Mouse (Mus musculus) adipocyte (in vitro differentiated cells): ENCODE measurements around the gene Zbtb40.
A peak's percentile ranks its signal among the peaks of the same experiment; 100 is the strongest.

Experiments
- DNase-seq: peaks from one replicate; pipeline ENCODE4 v3.0.0-alpha.2; 2016; ENCODE audit warnings: low spot score

Zbtb40 gene

GRCm38 (mm10) chr4:136970939-136971338, 77.7 kb downstream of the Zbtb40 start:
- DNase-seq, result peak; percentile 4

GRCm38 (mm10) chr4:136969503-136970276, 78.9 kb downstream of the Zbtb40 start:
- DNase-seq, result no peak

GRCm38 (mm10) chr4:136969096-136969495, 79.5 kb downstream of the Zbtb40 start:
- no peak for DNase-seq

- DNase-seq, result no peak
These were observed 81.1 kb downstream of the Zbtb40 start for GRCm38 (mm10) chr4:136967511-136967910.

GRCm38 (mm10) chr4:136966493-136967390, 81.9 kb downstream of the Zbtb40 start:
- DNase-seq, result no peak

- DNase-seq, result no peak
These were observed 83.6 kb downstream of the Zbtb40 start for GRCm38 (mm10) chr4:136964990-136965421.

- DNase-seq, result no peak
These were observed 86.2 kb downstream of the Zbtb40 start for GRCm38 (mm10) chr4:136962447-136962846.

- no peak for DNase-seq
These were observed 86.8 kb downstream of the Zbtb40 start for GRCm38 (mm10) chr4:136961642-136962285.

GRCm38 (mm10) chr4:136960581-136960980, 88.0 kb downstream of the Zbtb40 start:
- DNase-seq, result no peak

GRCm38 (mm10) chr4:136960068-136960467, 88.5 kb downstream of the Zbtb40 start:
- DNase-seq, result no peak

GRCm38 (mm10) chr4:136956751-136957446, 91.7 kb downstream of the Zbtb40 start, which contains the start of gene Epha8:
Epha8 (minus strand) TSS chr4:136956816.
- DNase-seq, result no peak

GRCm38 (mm10) chr4:136954562-136954961, 94.0 kb downstream of the Zbtb40 start:
- no peak for DNase-seq

- peak; percentile 5 for DNase-seq
These were observed 99.2 kb downstream of the Zbtb40 start for GRCm38 (mm10) chr4:136949266-136949989.

GRCm38 (mm10) chr4:136945397-136945796, 103.2 kb downstream of the Zbtb40 start:
- DNase-seq, result no peak

GRCm38 (mm10) chr4:136944558-136945350, 103.8 kb downstream of the Zbtb40 start:
- DNase-seq, result no peak

- DNase-seq, result no peak
These were observed 105.4 kb downstream of the Zbtb40 start for GRCm38 (mm10) chr4:136943175-136943574.

GRCm38 (mm10) chr4:136942761-136943160, 105.8 kb downstream of the Zbtb40 start:
- no peak for DNase-seq

GRCm38 (mm10) chr4:136937935-136938334, 110.7 kb downstream of the Zbtb40 start:
- no peak for DNase-seq

GRCm38 (mm10) chr4:136937344-136937743, 111.3 kb downstream of the Zbtb40 start:
- no peak for DNase-seq
